Mouse (Mus musculus) heart, embryonic 14.5 days (tissue): ENCODE data around the gene Gm10197. TPM values are rescaled to one million over a fixed set of nuclear protein-coding genes. Genes with fewer than 3 reads are reported as not detected.

ENCODE experiments used
- ATAC-seq: fragments of 200-750 bp; cut with Nextera tagmentation; 2 replicates; pipeline ENCODE4 v1.8.0; 2017; ENCODE audit warnings: low read depth, moderate TSS enrichment; ENCODE audit not compliant: insufficient number of reproducible peaks, insufficient read depth, low FRiP score
- H3K27ac ChIP-seq, 2 experiments: fragments of 200-500 bp in 1 of 2; fragments of 300-500 bp in 1 of 2; sonication (generic) in 1 of 2; replicated peaks in 1 of 2; 2 replicates each; pipeline ENCODE4 v1.5.1; 2012 to 2014; ENCODE audit warnings: low read depth in 2 of 2, low read length in 2 of 2, control low read depth in 1 of 2, mild to moderate bottlenecking in 1 of 2, mixed read lengths in 1 of 2; ENCODE audit not compliant: control insufficient read depth in 1 of 2, insufficient read depth in 1 of 2
- H3K27me3 ChIP-seq: fragments of 300-500 bp; sonication (generic); 2 replicates; pipeline ENCODE4 v1.6.1; 2014; ENCODE audit warnings: mild to moderate bottlenecking, low read length, control low read depth; ENCODE audit not compliant: control insufficient read depth, insufficient read depth
- H3K36me3 ChIP-seq: fragments of 300-500 bp; sonication (generic); 2 replicates; pipeline ENCODE4 v1.6.1; 2014; ENCODE audit warnings: mild to moderate bottlenecking, control low read depth, low read length, mixed read lengths; ENCODE audit not compliant: control insufficient read depth, insufficient read depth
- H3K4me1 ChIP-seq, 2 experiments: fragments of 200-500 bp in 1 of 2; fragments of 300-500 bp in 1 of 2; sonication (generic) in 1 of 2; 2 replicates each; pipeline ENCODE4 v1.6.1; 2012 to 2014; ENCODE audit warnings: low read length in 2 of 2, control low read depth in 1 of 2, mixed read lengths in 1 of 2; ENCODE audit not compliant: control insufficient read depth in 2 of 2, insufficient read depth in 2 of 2
- H3K4me2 ChIP-seq: fragments of 300-500 bp; sonication (generic); 2 replicates; pipeline ENCODE4 v1.6.1; 2014; ENCODE audit warnings: mild to moderate bottlenecking, low read length
- H3K4me3 ChIP-seq, 2 experiments: fragments of 200-500 bp in 1 of 2; fragments of 300-500 bp in 1 of 2; sonication (generic) in 1 of 2; 2 replicates each; pipeline ENCODE4 v1.5.1; 2012 to 2014; ENCODE audit warnings: low read length in 2 of 2, mild to moderate bottlenecking in 2 of 2, control low read depth in 1 of 2, low read depth in 1 of 2, moderate library complexity in 1 of 2; ENCODE audit not compliant: control insufficient read depth in 1 of 2, insufficient read depth in 1 of 2
- H3K9ac ChIP-seq: fragments of 300-500 bp; sonication (generic); 2 replicates; pipeline ENCODE4 v1.6.1; 2014; ENCODE audit warnings: mild to moderate bottlenecking, low read length
- H3K9me3 ChIP-seq: fragments of 300-500 bp; sonication (generic); 2 replicates; pipeline ENCODE4 v1.6.1; 2016; ENCODE audit warnings: low read length, control low read depth; ENCODE audit not compliant: control insufficient read depth
- WGBS: fragments of 180-500 bp; shearing (Covaris S2); extraction: QIAGEN DNeasy Blood & Tissue Kit; methylation state at CpG from one replicate; pipeline ENCODE4 v1.1.7; 2014; 5-methylcytosine and 5-hydroxymethylcytosine counted together
- polyA plus RNA-seq: library from polyadenylated mRNA; unstranded; fragments of >200 nt; fragmentation: Nextera tagmentation; extraction: Ambion mirVana; gene quantifications from 2 replicates; pipeline ENCODE4 v1.2.1, GENCODE M21; 2014

Gene Gm10197
- polyA plus RNA-seq, 1 experiment from 2014 or later: not detected

DNA sequence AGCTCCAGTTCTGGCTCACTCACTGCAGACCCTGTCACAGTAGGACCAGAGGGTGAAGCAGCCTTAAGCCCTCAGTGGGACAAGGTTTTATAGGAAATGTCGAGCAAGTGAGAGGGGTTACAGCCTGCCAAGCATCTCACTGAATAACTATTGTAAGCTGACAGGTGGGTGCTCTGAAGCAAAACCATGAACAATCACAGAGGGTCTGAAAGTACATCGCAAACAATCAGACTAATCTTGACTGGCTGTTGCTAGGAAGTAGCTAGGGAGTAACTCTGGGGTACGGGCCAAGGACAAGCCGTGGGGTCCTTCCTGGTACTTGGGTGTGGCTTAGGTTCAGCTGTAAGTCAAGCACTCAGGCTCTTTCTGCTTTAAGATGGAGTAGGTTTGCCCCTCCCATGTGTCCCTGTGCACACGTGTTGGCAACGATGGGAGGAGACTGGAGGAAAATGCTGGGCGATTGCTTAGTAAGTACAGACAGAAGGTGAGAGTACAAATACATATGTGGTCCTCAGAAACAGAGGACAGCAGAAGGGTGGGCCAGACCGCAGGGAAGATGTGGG lies 21.3 kb upstream of the Gm10197 start:
- no peak for ATAC-seq
- Histone ChIP-seq H3K4me2 (no peak overlapping the region), H3K36me3 (peaks cover 13% of the 10 kb centered on the region), H3K9me3 (no peaks in the 10 kb centered on the region), H3K4me1 (peaks cover 5 to 14% of the 10 kb centered on the region in 2 experiments), H3K27ac (no peak overlapping the region), H3K27me3 (no peaks in the 10 kb centered on the region), H3K9ac (no peak overlapping the region), H3K4me3 (no peak overlapping the region)
- WGBS: 73% methylated on average over 8 of the region's 8 CpGs

DNA sequence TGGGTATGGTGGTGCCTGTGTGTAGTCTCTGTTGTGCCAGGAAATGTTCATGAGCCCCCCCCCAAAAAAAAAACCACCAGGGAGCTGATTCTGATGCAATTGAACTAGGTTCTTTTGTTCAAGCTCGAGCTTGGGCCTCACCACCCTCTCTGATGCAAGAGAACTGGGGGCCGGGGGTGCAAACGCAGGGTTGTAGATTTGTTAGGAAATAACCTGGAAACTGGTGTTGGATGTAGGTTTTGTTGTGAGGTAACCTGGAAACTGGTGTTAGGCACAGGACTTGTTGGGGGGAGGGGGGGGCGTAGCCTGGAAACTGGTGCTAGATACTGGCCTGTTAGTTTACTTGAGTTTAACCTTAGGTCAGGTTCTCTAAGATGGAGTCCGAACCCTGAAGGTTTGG lies 20.2 kb upstream of the Gm10197 start:
- H3K9me3 ChIP-seq: no peaks in the 10 kb centered on the region
- peak overlapping the region; percentile 87 for H3K9ac ChIP-seq
- H3K4me1 ChIP-seq: peaks cover 5 to 14% of the 10 kb centered on the region in 2 experiments
- no peak overlapping the region for H3K27ac ChIP-seq
- H3K4me2 ChIP-seq: peak overlapping the region; percentile 82
- no peaks in the 10 kb centered on the region for H3K27me3 ChIP-seq
- no peak for ATAC-seq
- WGBS: 91% methylated on average over 5 of the region's 5 CpGs
- H3K4me3 ChIP-seq: peak overlapping the region in 1 of 2 experiments; percentile 81; a peak in 1 of 4 replicates
- peaks cover 24% of the 10 kb centered on the region for H3K36me3 ChIP-seq

DNA sequence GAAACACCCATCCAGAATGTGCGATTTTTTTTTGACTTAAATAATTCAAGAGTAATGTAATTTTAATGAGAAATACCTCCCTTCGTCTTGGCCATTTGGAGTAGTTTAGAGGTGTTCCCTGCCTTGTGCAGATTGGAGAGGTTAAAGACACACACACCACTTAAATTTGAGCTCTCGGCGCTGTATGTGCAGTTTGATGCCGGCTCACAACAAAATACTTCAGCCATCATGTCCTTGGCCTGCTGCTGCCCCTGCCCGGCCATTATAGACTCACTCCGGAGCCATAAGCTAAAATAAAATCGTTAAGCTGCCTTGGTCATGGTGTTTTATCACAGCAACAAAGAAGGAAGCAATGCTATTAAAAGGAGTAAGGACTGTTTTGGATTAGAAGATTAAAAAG lies 19.8 kb upstream of the Gm10197 start:
- Histone ChIP-seq H3K9ac (peak overlapping the region; percentile 87), H3K4me3 (peak overlapping the region; percentile 81 to 92; a peak in 3 of 4 replicates), H3K4me1 (peaks cover 5 to 14% of the 10 kb centered on the region in 2 experiments), H3K27ac (peak overlapping the region in 1 of 2 experiments; percentile 99; a peak in 2 of 4 replicates), H3K36me3 (peaks cover 27% of the 10 kb centered on the region), H3K27me3 (no peaks in the 10 kb centered on the region), H3K9me3 (no peaks in the 10 kb centered on the region), H3K4me2 (peak overlapping the region; percentile 82)
- ATAC-seq: no peak
- WGBS: 41% methylated on average over 8 of the region's 8 CpGs

GRCm38 (mm10) chr19:53390495-53391007 lies 19.0 kb upstream of the Gm10197 start, which contains the start of gene Smndc1:
TSS of gene Smndc1 (minus strand) at chr19:53390578.
- no peaks in the 10 kb centered on the region for H3K9me3 ChIP-seq
- no peaks in the 10 kb centered on the region for H3K27me3 ChIP-seq
- peak within 1 kb of the TSS; percentile 81 to 95 for H3K4me3 ChIP-seq
- peak; percentile 97 for ATAC-seq
- H3K9ac ChIP-seq: peak within 1 kb of the TSS; percentile 96
- WGBS: under 1% methylated on average over 48 of the region's 48 CpGs
- peaks cover 5 to 14% of the 10 kb centered on the region in 2 experiments for H3K4me1 ChIP-seq
- peaks cover 35% of the 10 kb centered on the region for H3K36me3 ChIP-seq
- peak within 1 kb of the TSS; percentile 82 for H3K4me2 ChIP-seq
- peak within 1 kb of the TSS; percentile 93 to 99 for H3K27ac ChIP-seq

DNA sequence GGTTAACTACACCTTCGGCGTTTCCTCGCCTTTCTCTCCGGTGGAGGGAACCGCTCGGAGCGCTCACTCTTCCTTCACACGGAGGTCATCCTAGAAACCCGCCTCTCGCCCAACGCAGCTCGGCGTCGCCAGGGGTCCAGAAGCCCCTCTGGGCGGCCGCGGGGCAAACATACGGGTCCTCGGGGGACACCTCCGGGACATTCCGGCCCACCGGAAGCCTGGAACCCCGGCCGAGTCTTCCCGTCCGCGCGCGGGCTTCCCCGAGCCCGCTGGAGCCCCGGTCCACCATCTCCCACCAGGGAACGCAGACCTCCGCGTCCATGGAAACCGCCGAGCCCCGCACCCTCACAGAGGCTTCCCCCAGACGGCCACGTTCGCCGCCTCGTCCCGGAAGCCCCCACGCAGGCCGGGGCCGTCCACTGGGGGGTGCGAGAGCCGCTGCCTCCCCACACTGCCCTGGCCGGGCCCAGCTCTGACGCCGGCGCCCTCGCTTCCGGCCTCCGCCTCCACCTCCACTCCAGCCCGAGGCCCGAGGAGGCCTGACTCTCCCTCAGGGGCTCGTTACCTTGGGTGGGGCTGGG lies 18.4 kb upstream of the Gm10197 start:
- under 1% methylated on average over 59 of the region's 59 CpGs for WGBS

GRCm38 (mm10) chr19:53389417-53389816 lies 17.9 kb upstream of the Gm10197 start:
- Histone ChIP-seq H3K4me1 (peaks cover 5 to 14% of the 10 kb centered on the region in 2 experiments), H3K9me3 (no peaks in the 10 kb centered on the region), H3K9ac (peak overlapping the region; percentile 96), H3K27ac (peak overlapping the region; percentile 87 to 99), H3K36me3 (peaks cover 45% of the 10 kb centered on the region), H3K27me3 (no peaks in the 10 kb centered on the region), H3K4me3 (peak overlapping the region; percentile 81 to 95), H3K4me2 (peak overlapping the region; percentile 76)
- ATAC-seq: no peak
- 21% methylated on average over 6 of the region's 6 CpGs for WGBS

More for the DNA sequence above, 18.4 kb upstream of the Gm10197 start:
- Histone ChIP-seq H3K4me3 (peak overlapping the region; percentile 81 to 95), H3K4me1 (peaks cover 5 to 14% of the 10 kb centered on the region in 2 experiments), H3K9me3 (no peaks in the 10 kb centered on the region), H3K4me2 (peak overlapping the region; percentile 76), H3K9ac (peak overlapping the region; percentile 96), H3K36me3 (peaks cover 39% of the 10 kb centered on the region), H3K27me3 (no peaks in the 10 kb centered on the region), H3K27ac (peak overlapping the region; percentile 87 to 99)
- peak; percentile 90 for ATAC-seq

DNA sequence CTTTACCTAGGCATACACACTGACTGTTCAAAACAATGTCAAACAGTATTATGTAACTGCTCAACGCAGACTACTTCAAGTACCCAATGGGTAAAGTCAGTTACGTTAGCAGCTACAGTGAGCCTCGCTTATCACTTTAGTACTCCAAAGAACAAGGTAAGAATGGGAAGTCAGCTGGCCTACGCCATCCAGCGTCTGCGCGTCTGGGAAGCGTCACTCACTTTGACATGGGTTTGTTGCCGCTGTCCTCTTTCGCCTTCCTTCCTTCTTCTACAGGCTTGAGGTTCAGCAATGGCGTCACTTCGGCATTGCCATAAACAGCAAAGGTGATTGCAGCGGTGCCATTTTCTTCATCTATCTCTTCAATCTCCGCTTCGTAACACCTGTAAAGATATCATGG lies 11.8 kb upstream of the Gm10197 start:
- H3K4me3 ChIP-seq: no peak overlapping the region
- H3K4me1 ChIP-seq: no peaks in the 10 kb centered on the region
- no peak overlapping the region for H3K27ac ChIP-seq
- no peaks in the 10 kb centered on the region for H3K27me3 ChIP-seq
- WGBS: 57% methylated on average over 15 of the region's 15 CpGs
- H3K9ac ChIP-seq: no peak overlapping the region
- no peak overlapping the region for H3K4me2 ChIP-seq
- H3K9me3 ChIP-seq: no peaks in the 10 kb centered on the region
- H3K36me3 ChIP-seq: peaks cover 95% of the 10 kb centered on the region
- no peak for ATAC-seq
